28 mouse cellular contexts compared by ENCODE assay signal in the genomic region with DNA sequence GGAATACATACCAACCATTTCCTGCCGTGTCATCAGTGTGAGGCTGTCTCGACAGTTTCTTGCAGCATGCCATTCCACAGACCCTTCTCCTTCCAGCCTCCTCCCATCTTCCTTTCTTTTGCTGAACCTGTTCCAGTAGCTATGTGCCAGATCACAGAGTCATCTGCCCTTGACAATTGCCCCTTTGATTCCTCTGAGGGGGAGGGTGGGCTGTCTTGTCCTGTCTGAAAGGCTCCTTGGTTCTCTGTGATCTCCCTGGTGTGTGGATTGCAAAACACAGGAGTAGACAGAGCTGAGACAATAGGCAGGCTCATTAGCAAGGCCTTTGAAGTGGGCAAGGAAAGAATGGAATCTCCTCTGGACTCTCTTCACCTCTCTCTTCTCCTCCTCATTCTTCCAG.
DNase-seq lines count a peak whose midpoint lies in the region; ATAC-seq and TF ChIP-seq lines count a peak whose summit lies in the region.
"Had no signal": no experiment of that assay in that cellular context is flagged by ENCODE, and none has a peak within 500 bp of the region (broad histone marks: within the 10 kb centered on the region; RNA-seq: fewer than 3 reads in every experiment).

No protein-coding gene starts in this region.

- no peak overlapping the region for H3K4me2 ChIP-seq in hindbrain, embryonic 15.5 days
- H3K4me2 ChIP-seq in hindbrain, embryonic 13.5 days = no peak overlapping the region
- H3K4me2 ChIP-seq: embryonic facial prominence, embryonic 13.5 days; forebrain, embryonic 13.5 days; heart, embryonic 11.5 days; intestine, embryonic 15.5 days had no signal

- ATAC-seq in hindbrain, embryonic 15.5 days (ENCODE audit: low FRiP score, low read depth) = 0 out of 2 replicates have a peak, but pooled peaks have one; percentile 42
- ATAC-seq in hindbrain, embryonic 13.5 days (ENCODE audit: low FRiP score) = no peak
- ATAC-seq: CD4-positive, CD25-positive, alpha-beta regulatory T cell, adult 4 months; forebrain, embryonic 13.5 days; forebrain, embryonic 16.5 days; hindbrain, embryonic 16.5 days; intestine, embryonic 15.5 days had no signal

- H3K36me3 ChIP-seq in hindbrain, embryonic 15.5 days = no peaks in the 10 kb centered on the region
- H3K36me3 ChIP-seq in hindbrain, embryonic 13.5 days = no peaks in the 10 kb centered on the region
- H3K36me3 ChIP-seq in ES-E14 (ENCODE audit: control insufficient read depth, insufficient read depth, low read length, poor library complexity, severe bottlenecking) = no peaks in the 10 kb centered on the region
- H3K36me3 ChIP-seq: embryonic facial prominence, embryonic 10.5 days; embryonic facial prominence, embryonic 13.5 days; intestine, embryonic 15.5 days had no signal

- in situ Hi-C loops in ES-E14 (cut with MboI; ENCODE audit: low sequenced_read_pairs in 2 of 2, unreplicated experiment in 2 of 2) = no loop called here

- H3K9ac ChIP-seq in hindbrain, embryonic 15.5 days = no peak overlapping the region
- no peak overlapping the region for H3K9ac ChIP-seq in hindbrain, embryonic 13.5 days
- no peak overlapping the region for H3K9ac ChIP-seq in ES-E14 (ENCODE audit: insufficient read depth, low read depth, low read length, poor library complexity, severe bottlenecking)
- H3K9ac ChIP-seq: embryonic facial prominence, embryonic 13.5 days; forebrain, embryonic 13.5 days; intestine, embryonic 15.5 days had no signal

- H3K9me3 ChIP-seq in hindbrain, embryonic 15.5 days = no peaks in the 10 kb centered on the region
- H3K9me3 ChIP-seq in hindbrain, embryonic 13.5 days = no peaks in the 10 kb centered on the region
- H3K9me3 ChIP-seq in ES-E14 (ENCODE audit: control insufficient read depth, insufficient read depth, low read depth, low read length) = no peaks in the 10 kb centered on the region
- H3K9me3 ChIP-seq: embryonic facial prominence, embryonic 10.5 days; embryonic facial prominence, embryonic 13.5 days; forebrain, embryonic 13.5 days; intestine, embryonic 15.5 days had no signal

- no peak overlapping the region for H3K4me3 ChIP-seq in hindbrain, embryonic 15.5 days
- no peak overlapping the region for H3K4me3 ChIP-seq in hindbrain, embryonic 13.5 days
- no peak overlapping the region for H3K4me3 ChIP-seq in ES-E14 (ENCODE audit: insufficient read depth in 1 of 2, low read depth in 1 of 2, low read length in 2 of 2, poor library complexity in 1 of 2, severe bottlenecking in 1 of 2)
- H3K4me3 ChIP-seq: embryonic facial prominence, embryonic 10.5 days; embryonic facial prominence, embryonic 13.5 days; erythroblast, embryonic 14.5 days; forebrain, embryonic 13.5 days; intestine, embryonic 15.5 days had no signal

- no peak overlapping the region for H3K27ac ChIP-seq in hindbrain, embryonic 15.5 days (replicated peaks)
- no peak overlapping the region for H3K27ac ChIP-seq in hindbrain, embryonic 13.5 days
- H3K27ac ChIP-seq in ES-E14 (ENCODE audit: insufficient read depth, low read depth, low read length, poor library complexity, severe bottlenecking) = no peak overlapping the region; the same call in 1 of the 2 replicates
- H3K27ac ChIP-seq: embryonic facial prominence, embryonic 10.5 days; embryonic facial prominence, embryonic 13.5 days; forebrain, embryonic 13.5 days; intestine, embryonic 15.5 days had no signal

- WGBS in hindbrain, embryonic 15.5 days = 51% methylated on average over 2 of the region's 2 CpGs
- 58% methylated on average over 2 of the region's 2 CpGs for WGBS in hindbrain, embryonic 13.5 days

- H3K4me1 ChIP-seq in hindbrain, embryonic 15.5 days (replicated peaks) = no peaks in the 10 kb centered on the region
- H3K4me1 ChIP-seq in hindbrain, embryonic 13.5 days (replicated peaks) = no peaks in the 10 kb centered on the region
- H3K4me1 ChIP-seq in ES-E14 (ENCODE audit: control insufficient read depth in 2 of 2, insufficient read depth in 2 of 2, low read length in 2 of 2, poor library complexity in 1 of 2) = no peaks in the 10 kb centered on the region
- H3K4me1 ChIP-seq: embryonic facial prominence, embryonic 13.5 days; forebrain, embryonic 13.5 days had no signal

- H3K27me3 ChIP-seq in hindbrain, embryonic 15.5 days = no peaks in the 10 kb centered on the region
- no peaks in the 10 kb centered on the region for H3K27me3 ChIP-seq in hindbrain, embryonic 13.5 days
- H3K27me3 ChIP-seq: embryonic facial prominence, embryonic 13.5 days; forebrain, embryonic 13.5 days had no signal

- DNase-seq in ES-E14 (ENCODE audit: low read depth, low spot score) (peak; percentile 51), ZHBTc4 (ENCODE audit: low read depth, low spot score) (peak; percentile 85)
- no peak for DNase-seq in cerebellum, postnatal 10 days
- DNase-seq in left cerebral cortex, adult 18-20 months (ENCODE audit: low spot score in 2 of 2) = no peak
- DNase-seq in heart, adult 11 months = no peak
- DNase-seq: adrenal gland, adult 8-10 months; adrenal gland, postnatal 25 days; cerebellum, adult 11 months; cerebellum, adult 2 months; cerebellum, adult 9-11 months; cerebellum, postnatal 36 days; embryo, embryonic 11 days; gastrocnemius, postnatal 10 days; gastrocnemius, postnatal 36 days; heart, postnatal 36 days; kidney, adult 11 months; kidney, adult 8-10 months had no signal

TF ChIP-seq in ES-E14, 5 proteins besides CTCF, POLR2A, EP300 and RAD21:
- TF ChIP-seq ZNF384 (IDR thresholded peaks at IDR 0.05; ENCODE audit: low read depth, low read length) (no peak), CHD2 (IDR thresholded peaks at IDR 0.05; ENCODE audit: low read depth, low read length) (no peak), MAFK (IDR thresholded peaks at IDR 0.05; ENCODE audit: insufficient read depth, low read depth, low read length) (no peak), ZC3H11A (IDR thresholded peaks at IDR 0.05; ENCODE audit: borderline replicate concordance, low read depth, low read length) (no peak), HCFC1 (IDR thresholded peaks at IDR 0.05; ENCODE audit: borderline replicate concordance, insufficient read depth, low read length) (no peak)

Comparison
In these comparisons a context has a peak if more than half of its experiments do, and no peak if none do; other contexts are left out.
1. DNase-seq: peak in ES-E14 (single experiment) and ZHBTc4 (single experiment); none in cerebellum, postnatal 10 days (0 of 2), left cerebral cortex, adult 18-20 months (0 of 2) and heart, adult 11 months (single experiment).